Mouse (Mus musculus) liver, embryonic 11.5 days (tissue): ENCODE data around the gene Supt5. TPM values are rescaled to one million over a fixed set of nuclear protein-coding genes. Genes with fewer than 3 reads are reported as not detected.

Source experiments
- ATAC-seq: fragments of 200-750 bp; cut with Nextera tagmentation; replicated peaks from 2 replicates; pipeline ENCODE4 v1.8.0; 2017; ENCODE audit warnings: moderate number of reproducible peaks, mild to moderate bottlenecking, moderate TSS enrichment, moderate library complexity; ENCODE audit not compliant: low FRiP score
- DNase-seq: peaks from one replicate; pipeline ENCODE4 v3.0.0-alpha.2; 2017; ENCODE audit warnings: low spot score
- H3K27ac ChIP-seq: fragments of 300-500 bp; sonication (generic); 2 replicates; pipeline ENCODE4 v1.5.1; 2014; ENCODE audit warnings: mild to moderate bottlenecking, low read depth, low read length, control low read depth
- H3K27me3 ChIP-seq: fragments of 300-500 bp; sonication (generic); replicated peaks from 2 replicates; pipeline ENCODE4 v1.6.1; 2014; ENCODE audit warnings: low read length, mixed read lengths; ENCODE audit not compliant: control insufficient read depth, insufficient read depth
- H3K36me3 ChIP-seq: fragments of 300-500 bp; sonication (generic); 2 replicates; pipeline ENCODE4 v1.6.1; 2014; ENCODE audit warnings: mild to moderate bottlenecking, low read length, moderate library complexity, mixed read lengths; ENCODE audit not compliant: control insufficient read depth, insufficient read depth
- H3K4me1 ChIP-seq: fragments of 300-500 bp; sonication (generic); replicated peaks from 2 replicates; pipeline ENCODE4 v1.6.1; 2014; ENCODE audit warnings: low read length, mixed read lengths; ENCODE audit not compliant: control insufficient read depth, insufficient read depth
- H3K4me2 ChIP-seq: fragments of 300-500 bp; sonication (generic); 2 replicates; pipeline ENCODE4 v1.6.1; 2014; ENCODE audit warnings: mild to moderate bottlenecking, control low read depth, moderate library complexity
- H3K4me3 ChIP-seq: fragments of 300-500 bp; sonication (generic); 2 replicates; pipeline ENCODE4 v1.5.1; 2014; ENCODE audit warnings: low read depth, low read length, control low read depth
- H3K9ac ChIP-seq: fragments of 300-500 bp; sonication (generic); 2 replicates; pipeline ENCODE4 v1.6.1; 2014; ENCODE audit warnings: low read depth, low read length, control low read depth
- H3K9me3 ChIP-seq: fragments of 300-500 bp; sonication (generic); 2 replicates; pipeline ENCODE4 v1.6.1; 2016; ENCODE audit warnings: low read length, inconsistent platforms, mixed read lengths; ENCODE audit not compliant: control insufficient read depth
- WGBS: fragments of 180-500 bp; shearing (Covaris S2); extraction: QIAGEN DNeasy Blood & Tissue Kit; methylation state at CpG from one replicate; pipeline ENCODE4 v1.1.7; 2014; 5-methylcytosine and 5-hydroxymethylcytosine counted together
- polyA plus RNA-seq: library from polyadenylated mRNA; unstranded; fragments of >200 nt; fragmentation: Nextera tagmentation; extraction: Ambion mirVana; gene quantifications from 2 replicates; pipeline ENCODE4 v1.2.1, GENCODE M21; 2014

The Supt5 gene
- polyA plus RNA-seq, 1 experiment from 2014 or later, result 77.9 TPM

DNA sequence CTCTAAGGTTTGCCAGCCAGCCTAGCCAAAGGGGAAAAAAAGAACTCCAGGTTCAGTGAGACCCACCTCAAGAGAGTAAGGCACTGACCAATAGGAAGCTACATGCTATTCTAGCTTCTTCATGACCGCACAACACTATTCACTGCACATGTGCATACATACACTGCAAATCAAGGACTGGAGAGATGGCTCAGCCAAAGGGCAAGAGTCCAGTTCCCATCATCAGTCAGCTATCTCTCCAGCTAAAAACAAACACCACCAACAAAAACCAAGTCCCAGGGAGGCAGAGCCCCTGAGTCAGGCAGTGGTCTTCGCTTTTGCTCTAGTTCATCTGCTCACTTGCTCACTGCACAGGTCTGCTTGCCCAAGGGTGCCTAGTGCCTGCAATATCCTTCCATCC lies 10.3 kb downstream of the Supt5 start:
- WGBS, result 93% methylated on average over 2 of the region's 2 CpGs
- ATAC-seq (no peak), DNase-seq (no peak)
- no peaks in the 10 kb centered on the region for H3K9me3 ChIP-seq
- H3K36me3 ChIP-seq, result peaks cover 62% of the 10 kb centered on the region
- no peak overlapping the region for H3K4me2 ChIP-seq
- H3K27ac ChIP-seq, result no peak overlapping the region
- H3K9ac ChIP-seq, result no peak overlapping the region
- no peaks in the 10 kb centered on the region for H3K27me3 ChIP-seq
- no peak overlapping the region for H3K4me3 ChIP-seq
- no peaks in the 10 kb centered on the region for H3K4me1 ChIP-seq

- Histone ChIP-seq H3K27me3 (no peaks in the 10 kb centered on the region), H3K9ac (no peak overlapping the region), H3K36me3 (peaks cover 78% of the 10 kb centered on the region), H3K9me3 (no peaks in the 10 kb centered on the region), H3K27ac (no peak overlapping the region), H3K4me2 (no peak overlapping the region), H3K4me1 (no peaks in the 10 kb centered on the region), H3K4me3 (no peak overlapping the region)
- DNase-seq, result no peak
- 80% methylated on average over 4 of the region's 4 CpGs for WGBS
- no peak for ATAC-seq
These were observed 12.1 kb downstream of the Supt5 start for GRCm38 (mm10) chr7:28326457-28326856.

DNA sequence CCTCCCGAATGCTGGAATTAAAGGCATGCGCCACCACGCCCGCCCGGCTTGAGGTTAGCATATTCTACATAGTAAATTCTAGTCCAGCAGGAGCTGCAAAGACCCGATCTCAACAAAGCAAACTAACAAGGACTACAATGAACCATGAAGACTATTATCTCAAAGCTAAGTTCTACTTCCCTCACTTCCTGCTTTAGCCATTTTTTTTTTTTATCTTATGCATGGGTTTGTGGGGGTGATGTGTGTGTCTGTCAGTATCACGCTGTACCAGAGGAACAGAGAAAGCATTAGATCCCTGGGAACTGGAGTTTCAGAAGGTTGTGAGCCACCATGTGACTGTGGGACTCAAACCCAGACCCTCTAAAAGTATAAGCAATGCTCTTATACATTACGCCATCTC lies 13.3 kb downstream of the Supt5 start:
- Histone ChIP-seq H3K4me2 (no peak overlapping the region), H3K4me1 (no peaks in the 10 kb centered on the region), H3K27me3 (no peaks in the 10 kb centered on the region), H3K9ac (no peak overlapping the region), H3K9me3 (no peaks in the 10 kb centered on the region), H3K4me3 (no peak overlapping the region), H3K36me3 (peaks cover 71% of the 10 kb centered on the region), H3K27ac (no peak overlapping the region)
- no peak for ATAC-seq
- DNase-seq, result no peak
- 93% methylated on average over 8 of the region's 8 CpGs for WGBS

DNA sequence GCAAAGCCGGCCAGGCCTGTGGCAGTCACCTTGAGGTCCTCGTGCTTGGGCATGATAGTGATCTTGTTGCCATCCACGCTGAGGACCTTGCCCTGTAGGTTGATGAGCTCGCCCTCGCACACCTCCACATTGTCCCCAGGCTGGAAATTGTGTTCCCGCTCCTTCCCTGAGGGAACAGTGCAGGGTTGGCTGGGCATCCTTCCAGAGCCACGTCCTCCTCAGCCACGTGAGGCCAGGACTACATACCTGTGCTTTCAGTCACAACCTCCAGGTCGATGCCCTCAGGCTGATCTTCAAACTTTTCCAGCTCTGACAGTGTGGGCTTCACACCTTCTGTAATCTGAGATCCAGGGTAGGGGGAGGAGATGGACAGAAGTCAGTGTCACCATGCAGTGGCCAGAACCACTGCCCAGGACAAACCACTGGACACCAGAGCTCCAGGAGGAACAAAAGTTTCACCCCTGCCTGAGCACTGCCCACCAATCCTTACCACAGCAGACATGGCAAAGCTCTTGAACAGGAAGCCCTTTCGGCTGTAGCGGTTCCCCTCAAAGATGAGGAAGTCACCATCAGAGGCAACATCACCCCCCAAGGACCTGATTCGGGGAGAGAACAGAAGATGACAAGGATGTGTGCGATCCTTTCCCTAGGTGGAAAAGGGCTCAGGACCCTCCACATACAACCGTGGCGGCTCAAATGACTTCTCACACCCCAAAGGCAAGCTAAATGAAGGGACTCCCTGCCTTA lies 16.4 kb downstream of the Supt5 start:
- ATAC-seq, result no peak
- WGBS, result 86% methylated on average over 15 of the region's 15 CpGs

DNA sequence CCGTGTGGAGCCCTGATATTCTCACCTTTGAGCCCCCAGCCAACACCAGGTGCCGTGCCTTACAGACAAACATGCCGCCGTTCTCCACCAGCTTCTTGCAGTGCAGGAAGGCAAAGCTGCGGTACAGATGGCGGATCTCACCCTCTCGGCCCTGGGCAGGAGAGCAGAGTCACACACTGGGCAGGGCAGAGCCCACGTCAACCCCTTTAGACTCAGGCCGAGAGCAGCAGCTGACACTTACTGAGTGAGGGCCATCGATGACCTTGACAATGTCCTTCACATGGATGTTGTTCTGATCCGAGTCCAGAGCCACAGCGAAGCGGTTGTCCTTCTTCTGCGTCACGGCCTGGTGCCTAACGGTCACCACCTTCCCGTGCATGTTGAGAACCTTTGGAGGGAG lies 19.8 kb downstream of the Supt5 start:
- H3K4me1 ChIP-seq, result no peaks in the 10 kb centered on the region
- H3K36me3 ChIP-seq, result peaks cover 80% of the 10 kb centered on the region
- no peak for ATAC-seq
- no peak overlapping the region for H3K4me2 ChIP-seq
- no peak overlapping the region for H3K9ac ChIP-seq
- no peak overlapping the region for H3K4me3 ChIP-seq
- DNase-seq, result no peak
- H3K27me3 ChIP-seq, result no peaks in the 10 kb centered on the region
- no peak overlapping the region for H3K27ac ChIP-seq
- WGBS, result 92% methylated on average over 17 of the region's 17 CpGs
- no peaks in the 10 kb centered on the region for H3K9me3 ChIP-seq

More for the DNA sequence above, 16.4 kb downstream of the Supt5 start:
- Histone ChIP-seq H3K27ac (no peak overlapping the region), H3K4me3 (no peak overlapping the region), H3K27me3 (no peaks in the 10 kb centered on the region), H3K4me2 (no peak overlapping the region), H3K4me1 (no peaks in the 10 kb centered on the region), H3K9me3 (no peaks in the 10 kb centered on the region), H3K36me3 (peaks cover 76% of the 10 kb centered on the region), H3K9ac (no peak overlapping the region)
- no peak for DNase-seq

DNA sequence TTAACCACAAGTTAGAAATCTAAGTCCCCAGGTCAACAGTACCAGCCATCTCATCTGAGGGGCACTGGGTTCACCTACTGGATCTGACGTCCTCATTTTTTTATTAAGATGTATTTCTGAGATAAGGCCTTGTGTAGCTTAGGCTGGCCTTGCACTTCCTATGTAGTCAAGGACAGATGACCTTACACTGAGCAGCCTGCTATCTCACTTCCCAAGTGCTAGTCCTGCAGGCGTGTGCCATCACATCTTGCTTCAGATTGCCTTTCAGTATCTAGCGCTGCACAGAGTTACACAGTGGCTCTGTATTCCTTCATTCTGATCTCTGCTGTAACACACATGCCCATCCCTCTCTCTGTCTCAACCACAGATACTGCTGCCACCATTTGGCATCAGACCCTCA lies 20.5 kb downstream of the Supt5 start:
- Histone ChIP-seq H3K9ac (no peak overlapping the region), H3K4me1 (no peaks in the 10 kb centered on the region), H3K36me3 (peaks cover 74% of the 10 kb centered on the region), H3K27ac (no peak overlapping the region), H3K9me3 (no peaks in the 10 kb centered on the region), H3K4me2 (no peak overlapping the region), H3K27me3 (no peaks in the 10 kb centered on the region), H3K4me3 (no peak overlapping the region)
- ATAC-seq (no peak), DNase-seq (no peak)
- 82% methylated on average over 3 of the region's 3 CpGs for WGBS

- H3K9me3 ChIP-seq, result no peaks in the 10 kb centered on the region
- peak within 1 kb of the TSS; percentile 56 for H3K27ac ChIP-seq
- whole genome bisulfite sequencing, result under 1% methylated on average over 42 of the region's 45 CpGs
- peak within 1 kb of the TSS; percentile 99 for H3K4me3 ChIP-seq
- peak; percentile 92 for DNase-seq
- peaks cover 47% of the 10 kb centered on the region for H3K36me3 ChIP-seq
- ATAC-seq, result peak; percentile 97
- H3K4me1 ChIP-seq, result peaks cover 12% of the 10 kb centered on the region
- no peaks in the 10 kb centered on the region for H3K27me3 ChIP-seq
- peak within 1 kb of the TSS; percentile 94 for H3K9ac ChIP-seq
- H3K4me2 ChIP-seq, result peak within 1 kb of the TSS; percentile 74
These were observed 26.5 kb downstream of the Supt5 start, which contains the start of gene Timm50 for GRCm38 (mm10) chr7:28311926-28312543. TSS of gene Timm50 (minus strand) at chr7:28312072.

GRCm38 (mm10) chr7:28311151-28311925 lies 27.2 kb downstream of the Supt5 start:
- DNase-seq (peak; percentile 37), ATAC-seq (peak; percentile 56; the same call in 1 of the 2 replicates)
- H3K4me1 ChIP-seq, result peaks cover 12% of the 10 kb centered on the region
- no peaks in the 10 kb centered on the region for H3K9me3 ChIP-seq
- WGBS, result 4% methylated on average over 35 of the region's 35 CpGs
- peak overlapping the region; percentile 74 for H3K4me2 ChIP-seq
- peak overlapping the region; percentile 99 for H3K4me3 ChIP-seq
- H3K36me3 ChIP-seq, result peaks cover 48% of the 10 kb centered on the region
- H3K9ac ChIP-seq, result peak overlapping the region; percentile 94
- H3K27me3 ChIP-seq, result no peaks in the 10 kb centered on the region
- peak overlapping the region; percentile 56 for H3K27ac ChIP-seq
